Mouse (Mus musculus) testis, adult 2 months (tissue): ENCODE results near the gene Pcdh17.

Experiments used
- CTCF ChIP-seq: fragments of 200-500 bp; IDR thresholded peaks from 2 replicates; pipeline ENCODE4 v1.5.1; 2012; ENCODE audit warnings: low read depth, mild to moderate bottlenecking, inconsistent platforms, low read length, moderate library complexity; ENCODE audit not compliant: control insufficient read depth, insufficient read depth, insufficient replicate concordance
- POLR2A ChIP-seq: fragments of 200-500 bp; IDR thresholded peaks from 2 replicates; pipeline ENCODE4 v1.6.1; 2012; ENCODE audit warnings: low read depth, mild to moderate bottlenecking, inconsistent platforms, low read length, moderate library complexity; ENCODE audit not compliant: control insufficient read depth

- TF ChIP-seq CTCF (no peak), POLR2A (no peak)
Observed at GRCm38 (mm10) chr14:84397137-84397536, 46.2 kb upstream of the Pcdh17 start.
